Mouse (Mus musculus) CH12.LX (cell line): ENCODE measurements around the gene Ints1. TPM values are rescaled to one million over a fixed set of nuclear protein-coding genes. Genes with fewer than 3 reads are reported as not detected.
A peak's percentile ranks its signal among the peaks of the same experiment; 100 is the strongest.

Experiments used
- DNase-seq: peaks from one replicate; pipeline ENCODE4 v3.0.0-alpha.2; 2013; ENCODE audit errors: extremely low read depth
- H3K27ac ChIP-seq: 2 replicates; pipeline ENCODE4 v1.5.1; 2012; ENCODE audit warnings: low read depth, mild to moderate bottlenecking, control low read depth, moderate library complexity; ENCODE audit not compliant: insufficient read depth
- H3K27me3 ChIP-seq: replicated peaks from 2 replicates; pipeline ENCODE3; 2012; ENCODE audit warnings: inconsistent platforms
- H3K36me3 ChIP-seq, 2 experiments: replicated peaks in 1 of 2; 2 replicates each; pipeline versions ENCODE3 to v1.6.1; 2012; ENCODE audit warnings: inconsistent platforms in 1 of 2, low read length in 1 of 2, mild to moderate bottlenecking in 1 of 2, mixed read lengths in 1 of 2, moderate library complexity in 1 of 2; ENCODE audit not compliant: control insufficient read depth in 1 of 2, insufficient read depth in 1 of 2
- H3K4me1 ChIP-seq, 2 experiments: 2 replicates each; pipeline ENCODE4 v1.6.1; 2012; ENCODE audit warnings: inconsistent platforms in 1 of 2, moderate library complexity in 1 of 2; ENCODE audit not compliant: insufficient read depth in 2 of 2, control insufficient read depth in 1 of 2
- H3K4me2 ChIP-seq: 2 replicates; pipeline ENCODE4 v1.6.1; 2012; ENCODE audit warnings: low read depth, mild to moderate bottlenecking, control low read depth; ENCODE audit not compliant: poor library complexity, insufficient read depth, severe bottlenecking
- H3K4me3 ChIP-seq, 3 experiments: fragments of 150-350 bp in 1 of 3; sonication (generic) in 1 of 3; replicated peaks in 1 of 3; 2 replicates each; pipeline versions ENCODE3 to v1.5.1; 2011 to 2012; ENCODE audit warnings: low read depth in 2 of 3, low read length in 2 of 3, mild to moderate bottlenecking in 2 of 3, moderate library complexity in 2 of 3, control low read depth in 1 of 3, improper control_type of control experiment in 1 of 3, inconsistent platforms in 1 of 3, mixed read lengths in 1 of 3; ENCODE audit not compliant: poor library complexity in 1 of 3
- H3K79me2 ChIP-seq: replicated peaks from 2 replicates; pipeline ENCODE4 v1.6.1; 2012; ENCODE audit warnings: mild to moderate bottlenecking, moderate library complexity; ENCODE audit not compliant: control insufficient read depth, poor library complexity, insufficient read depth, severe bottlenecking; ENCODE audit errors: extremely low read depth
- H3K9ac ChIP-seq: 2 replicates; pipeline ENCODE4 v1.6.1; 2012; ENCODE audit warnings: low read depth, mild to moderate bottlenecking, control low read depth, moderate library complexity; ENCODE audit not compliant: insufficient read depth
- H3K9me3 ChIP-seq: replicated peaks from 2 replicates; pipeline ENCODE3; 2012; ENCODE audit warnings: low read length, inconsistent platforms, mixed read lengths
- CTCF ChIP-seq, 2 experiments: IDR thresholded peaks in 1 of 2; conservative IDR thresholded peaks in 1 of 2; 2 replicates each; pipeline ENCODE4 v1.5.1; 2011 to 2012; ENCODE audit warnings: low read depth in 2 of 2, low read length in 2 of 2, improper control_type of control experiment in 1 of 2, inconsistent platforms in 1 of 2, mild to moderate bottlenecking in 1 of 2, moderate library complexity in 1 of 2
- E2F4 ChIP-seq: IDR thresholded peaks from 2 replicates; pipeline ENCODE4 v1.6.1; 2011; ENCODE audit warnings: low read depth, low read length, improper control_type of control experiment; ENCODE audit not compliant: insufficient replicate concordance
- ELF1 ChIP-seq: IDR thresholded peaks from 2 replicates; pipeline ENCODE4 v1.6.1; 2014; ENCODE audit warnings: low read depth, mild to moderate bottlenecking, inconsistent platforms, low read length, improper control_type of control experiment
- ETS1 ChIP-seq: conservative IDR thresholded peaks from 2 replicates; pipeline ENCODE4 v1.6.1; 2012; ENCODE audit warnings: low read depth, mild to moderate bottlenecking, inconsistent platforms, low read length, improper control_type of control experiment, moderate library complexity
- GABPA ChIP-seq: IDR thresholded peaks from 2 replicates; pipeline ENCODE4 v1.6.1; 2012; ENCODE audit warnings: low read depth, low read length, improper control_type of control experiment, inconsistent platforms; ENCODE audit not compliant: insufficient replicate concordance
- HCFC1 ChIP-seq: IDR thresholded peaks from 2 replicates; pipeline ENCODE4 v1.6.1; 2012; ENCODE audit warnings: low read depth, mild to moderate bottlenecking, inconsistent platforms, low read length, improper control_type of control experiment
- JUN ChIP-seq: IDR thresholded peaks from 2 replicates; pipeline ENCODE4 v1.6.1; 2011; ENCODE audit warnings: low read depth, mild to moderate bottlenecking, low read length, improper control_type of control experiment, moderate library complexity; ENCODE audit not compliant: insufficient read depth
- JUND ChIP-seq: conservative IDR thresholded peaks from 2 replicates; pipeline ENCODE4 v1.6.1; 2011; ENCODE audit warnings: low read depth, low read length, improper control_type of control experiment
- MAX ChIP-seq: IDR thresholded peaks from 2 replicates; pipeline ENCODE4 v1.6.1; 2011; ENCODE audit warnings: low read length, improper control_type of control experiment
- MAZ ChIP-seq: IDR thresholded peaks from 2 replicates; pipeline ENCODE4 v1.6.1; 2012; ENCODE audit warnings: low read depth, mild to moderate bottlenecking, inconsistent platforms, low read length, improper control_type of control experiment, moderate library complexity
- MXI1 ChIP-seq: IDR thresholded peaks from 2 replicates; pipeline ENCODE4 v1.6.1; 2011; ENCODE audit warnings: mild to moderate bottlenecking, low read depth, low read length, improper control_type of control experiment
- MYC ChIP-seq: IDR thresholded peaks from 2 replicates; pipeline ENCODE4 v1.6.1; 2011; ENCODE audit warnings: low read depth, mild to moderate bottlenecking, improper control_type of control experiment, low read length
- NRF1 ChIP-seq: IDR thresholded peaks from 2 replicates; pipeline ENCODE4 v1.6.1; 2014; ENCODE audit warnings: low read depth, mild to moderate bottlenecking, inconsistent platforms, low read length, improper control_type of control experiment, moderate library complexity
- PAX5 ChIP-seq: IDR thresholded peaks from 2 replicates; pipeline ENCODE4 v1.6.1; 2012; ENCODE audit warnings: low read length, inconsistent platforms, mixed read lengths
- POLR2A ChIP-seq: IDR thresholded peaks from 2 replicates; pipeline ENCODE4 v1.6.1; 2011; ENCODE audit warnings: low read depth, mild to moderate bottlenecking, improper control_type of control experiment, low read length
- RAD21 ChIP-seq: IDR thresholded peaks from 2 replicates; pipeline ENCODE4 v1.6.1; 2011; ENCODE audit warnings: low read depth, mild to moderate bottlenecking, low read length, improper control_type of control experiment, moderate library complexity
- RCOR1 ChIP-seq: conservative IDR thresholded peaks from 2 replicates; pipeline ENCODE4 v1.6.1; 2012; ENCODE audit warnings: low read depth, mild to moderate bottlenecking, inconsistent platforms, low read length, improper control_type of control experiment
- SIN3A ChIP-seq: IDR thresholded peaks from 2 replicates; pipeline ENCODE4 v1.6.1; 2012; ENCODE audit warnings: low read length, improper control_type of control experiment, inconsistent platforms
- UBTF ChIP-seq: IDR thresholded peaks from 2 replicates; pipeline ENCODE4 v1.6.1; 2012; ENCODE audit warnings: low read depth, mild to moderate bottlenecking, inconsistent platforms, low read length, improper control_type of control experiment, moderate library complexity
- USF2 ChIP-seq: conservative IDR thresholded peaks from 2 replicates; pipeline ENCODE4 v1.6.1; 2011; ENCODE audit warnings: low read depth, low read length, improper control_type of control experiment
- ZKSCAN1 ChIP-seq: IDR thresholded peaks from 2 replicates; pipeline ENCODE4 v1.6.1; 2012; ENCODE audit warnings: low read depth, inconsistent platforms, low read length, improper control_type of control experiment, borderline replicate concordance
- ZNF384 ChIP-seq: IDR thresholded peaks from 2 replicates; pipeline ENCODE4 v1.6.1; 2012; ENCODE audit warnings: low read depth, low read length, improper control_type of control experiment, inconsistent platforms
- dilution Hi-C: fragments of 300-500 bp; cut with MboI; formaldehyde crosslinking; loops from 2 replicates; pipeline ENCODE4 v1.14.3; 2020; ENCODE audit warnings: low sequenced_read_pairs; ENCODE audit not compliant: extremely low pct_unique_long_range_greater_than_20kb, extremely low pct_ligation_motif_present
- in situ Hi-C: fragments of 300-500 bp; cut with MboI; formaldehyde crosslinking; loops from 3 replicates; pipeline ENCODE4 v1.14.3; 2019; ENCODE audit warnings: low sequenced_read_pairs, low pct_ligation_motif_present, low pct_unique_long_range_greater_than_20kb, mixed read lengths
- polyA plus RNA-seq: library from polyadenylated mRNA; unstranded; fragments of >175 nt; gene quantifications from 2 replicates; pipeline ENCODE4 v1.2.1, GENCODE M21; 2012; ENCODE audit warnings: low read depth; ENCODE audit not compliant: insufficient read length
- total RNA-seq, 2 experiments: library from RNA; depleted of rRNA; stranded (reverse); fragments of 300-350 nt in 1 of 2; fragments of >200 nt in 1 of 2; gene quantifications; 2 replicates each; pipeline ENCODE4 v1.2.3; 2012 to 2014

Ints1 gene
- total and polyA plus RNA-seq, 3 experiments: 19.8 to 88.2 (median 72.1) TPM

DNA sequence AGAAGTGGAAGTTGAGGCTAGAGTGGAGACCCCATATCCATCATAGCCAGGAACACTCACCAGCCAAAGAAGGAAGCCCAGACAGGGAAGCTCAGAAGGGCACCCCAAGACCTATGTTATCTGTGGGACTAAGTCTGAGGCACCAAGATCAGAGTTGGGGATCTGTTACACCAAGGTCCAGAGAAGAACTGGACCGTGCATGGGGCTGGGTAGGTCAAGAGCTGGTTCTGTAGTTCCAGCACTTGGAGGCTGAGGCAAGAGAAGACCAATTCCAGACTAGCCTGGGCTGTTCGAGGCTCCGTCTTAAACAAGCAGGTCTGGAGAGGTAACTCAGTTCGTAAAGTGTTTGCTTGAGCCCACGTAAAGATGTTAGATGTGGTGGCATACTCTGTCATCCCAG is 18.7 kb upstream of the Ints1 start:
- in situ Hi-C loops (no loop called here), dilution Hi-C loops (no loop called here)
- no peak for DNase-seq
- Histone ChIP-seq H3K4me1 (peaks cover 25 to 49% of the 10 kb centered on the region in 2 experiments), H3K27ac (no peak overlapping the region), H3K9ac (no peak overlapping the region), H3K4me2 (no peak overlapping the region), H3K27me3 (peaks cover 2% of the 10 kb centered on the region), H3K4me3 (no peak overlapping the region), H3K36me3 (peaks cover 6 to 53% of the 10 kb centered on the region in 2 experiments), H3K9me3 (no peaks in the 10 kb centered on the region), H3K79me2 (peaks cover 46% of the 10 kb centered on the region)
- TF ChIP-seq MXI1 (no peak), UBTF (no peak), ZNF384 (no peak), POLR2A (no peak), RAD21 (no peak), MAZ (no peak), PAX5 (no peak), USF2 (no peak), GABPA (no peak), E2F4 (no peak), ELF1 (no peak), MAX (no peak), JUND (no peak), CTCF (conservative IDR thresholded peaks at IDR 0.05 in 1 of 2, IDR thresholded peaks at IDR 0.05 in 1 of 2; ENCODE audit: low read depth in 2 of 2, low read length in 2 of 2) (no peak), NRF1 (no peak)

DNA sequence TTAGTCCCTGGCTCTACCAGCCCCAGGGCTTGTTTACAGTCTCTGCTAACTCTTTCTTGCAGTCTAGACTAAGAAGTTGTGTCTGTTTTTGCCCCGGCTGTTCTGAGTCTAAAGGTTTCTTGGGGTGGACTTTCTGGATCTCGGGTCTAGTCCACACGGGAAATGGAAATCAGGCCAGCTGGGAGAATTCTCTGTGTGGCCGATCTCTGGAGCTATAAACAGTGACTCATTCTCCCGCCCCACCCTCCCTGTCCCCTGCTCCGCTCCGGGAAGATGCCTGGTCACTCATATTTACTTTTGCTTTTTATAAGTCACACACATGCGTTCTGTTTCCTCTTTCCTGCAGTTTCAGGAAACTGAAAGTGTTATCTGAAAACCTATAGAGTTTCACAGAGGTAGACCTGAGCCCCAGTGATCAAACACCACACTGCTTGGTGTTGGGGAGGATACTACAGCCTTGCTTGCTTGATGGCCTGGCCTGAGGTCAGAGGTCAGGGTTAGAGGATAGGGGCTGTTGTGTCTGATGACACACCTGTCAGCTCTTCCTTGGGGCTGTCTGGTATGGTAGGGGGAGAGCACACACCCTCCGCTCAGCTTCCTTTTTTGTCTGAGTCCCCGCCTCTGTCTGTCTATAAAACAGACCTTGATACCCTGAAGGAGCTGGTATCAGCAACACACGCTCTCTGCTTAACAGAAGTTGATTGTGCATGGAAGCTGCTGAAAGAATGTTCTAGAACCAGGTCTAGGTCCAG is 18.0 kb upstream of the Ints1 start:
- Histone ChIP-seq H3K27ac (no peak overlapping the region), H3K4me1 (peaks cover 25 to 49% of the 10 kb centered on the region in 2 experiments), H3K4me3 (peak overlapping the region in 1 of 3 experiments; percentile 92), H3K9ac (no peak overlapping the region), H3K4me2 (peak overlapping the region; percentile 97), H3K9me3 (no peaks in the 10 kb centered on the region), H3K27me3 (peaks cover 2% of the 10 kb centered on the region), H3K79me2 (peaks cover 46% of the 10 kb centered on the region), H3K36me3 (peaks cover 3 to 47% of the 10 kb centered on the region in 2 experiments)
- in situ Hi-C loops: no loop called here
- DNase-seq: no peak
- TF ChIP-seq RAD21: no peak
- TF ChIP-seq SIN3A: no peak
- TF ChIP-seq POLR2A: no peak
- TF ChIP-seq PAX5: no peak
- TF ChIP-seq HCFC1: no peak
- TF ChIP-seq RCOR1: no peak
- TF ChIP-seq GABPA: no peak
- no peak for TF ChIP-seq E2F4
- no peak for TF ChIP-seq MYC
- TF ChIP-seq ZKSCAN1: no peak
- no peak for TF ChIP-seq USF2
- TF ChIP-seq UBTF: no peak
- no peak for TF ChIP-seq JUN
- TF ChIP-seq NRF1: no peak
- no peak for TF ChIP-seq ETS1
- TF ChIP-seq ELF1: no peak
- dilution Hi-C loops: no loop called here
